Mouse (Mus musculus) liver, embryonic 13.5 days (tissue): ENCODE measurements at regions not wholly inside any gene's neighbourhood (a gene's known extent, or its start where the extent isn't known, plus 50 kb on each side); places are given as distances from the start of the nearest gene placed in this dataset.

Experiments
- ATAC-seq: fragments of 200-750 bp; cut with Nextera tagmentation; 2 replicates; pipeline ENCODE4 v1.8.0; 2017; ENCODE audit warnings: low read depth, mild to moderate bottlenecking, moderate number of reproducible peaks, moderate library complexity
- DNase-seq: peaks from one replicate; pipeline ENCODE4 v3.0.0; 2022
- H3K27ac ChIP-seq: fragments of 300-500 bp; sonication (generic); 2 replicates; pipeline ENCODE4 v1.5.1; 2015; ENCODE audit warnings: moderate library complexity, mild to moderate bottlenecking, inconsistent platforms
- H3K27me3 ChIP-seq: fragments of 300-500 bp; sonication (generic); 2 replicates; pipeline ENCODE4 v1.6.1; 2015; ENCODE audit warnings: mild to moderate bottlenecking, inconsistent platforms
- H3K36me3 ChIP-seq: fragments of 300-500 bp; sonication (generic); 2 replicates; pipeline ENCODE4 v1.6.1; 2015; ENCODE audit warnings: mild to moderate bottlenecking, inconsistent platforms
- H3K4me1 ChIP-seq: fragments of 300-500 bp; sonication (generic); replicated peaks from 2 replicates; pipeline ENCODE4 v1.6.1; 2015; ENCODE audit warnings: inconsistent platforms
- H3K4me2 ChIP-seq: fragments of 300-500 bp; sonication (generic); 2 replicates; pipeline ENCODE4 v1.6.1; 2015; ENCODE audit warnings: inconsistent platforms, mild to moderate bottlenecking, moderate library complexity
- H3K4me3 ChIP-seq: fragments of 300-500 bp; sonication (generic); replicated peaks from 2 replicates; pipeline ENCODE4 v1.5.1; 2015; ENCODE audit warnings: mild to moderate bottlenecking, inconsistent platforms
- H3K9ac ChIP-seq: fragments of 300-500 bp; sonication (generic); 2 replicates; pipeline ENCODE4 v1.6.1; 2015; ENCODE audit warnings: mild to moderate bottlenecking, inconsistent platforms
- H3K9me3 ChIP-seq: fragments of 300-500 bp; sonication (generic); replicated peaks from 2 replicates; pipeline ENCODE4 v1.6.1; 2016; ENCODE audit warnings: inconsistent platforms
- WGBS: fragments of 180-500 bp; shearing (Covaris S2); methylation state at CpG from one replicate; pipeline ENCODE4 v1.1.7; 2015; ENCODE audit not compliant: insufficient replicate concordance; 5-methylcytosine and 5-hydroxymethylcytosine counted together

DNA sequence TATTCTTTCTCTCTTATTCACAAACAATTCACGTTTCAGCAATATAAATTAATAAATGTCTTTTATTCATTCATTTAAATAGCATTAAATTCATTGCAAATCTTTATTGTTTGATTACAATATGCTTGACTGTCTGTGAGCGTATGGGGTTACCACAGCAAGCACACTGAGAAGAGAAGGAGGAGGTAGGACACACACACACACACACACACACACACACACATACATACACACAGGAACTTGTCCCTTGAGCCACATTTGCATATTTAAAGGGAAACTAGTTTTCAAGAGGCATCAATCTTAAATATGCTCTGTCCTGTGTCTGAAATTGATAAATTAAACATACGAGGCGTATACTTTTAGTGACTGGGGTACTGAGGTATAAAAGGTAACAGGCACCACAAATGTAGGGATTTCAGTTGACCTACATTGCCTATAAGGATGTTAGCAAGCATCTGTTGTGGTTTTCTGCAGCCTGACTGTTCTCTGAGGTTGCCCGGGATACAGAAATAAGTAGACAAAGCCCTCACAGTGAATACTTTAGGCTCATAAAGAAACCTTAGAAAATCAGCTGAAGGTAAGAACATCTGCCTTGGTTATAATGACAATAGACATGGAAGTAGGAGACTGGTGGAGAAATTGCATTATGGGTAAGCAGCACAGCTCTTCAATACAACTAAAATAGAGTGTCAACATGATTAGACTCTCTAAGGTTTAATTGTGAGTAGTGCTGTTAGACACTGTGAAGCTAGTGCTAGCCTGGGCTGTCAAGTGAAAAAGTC is 217.1 kb upstream of the Tacr3 start:
- 55% methylated on average over 5 of the region's 5 CpGs for WGBS
- Histone ChIP-seq H3K4me3 (no peak overlapping the region), H3K4me2 (no peak overlapping the region)

DNA sequence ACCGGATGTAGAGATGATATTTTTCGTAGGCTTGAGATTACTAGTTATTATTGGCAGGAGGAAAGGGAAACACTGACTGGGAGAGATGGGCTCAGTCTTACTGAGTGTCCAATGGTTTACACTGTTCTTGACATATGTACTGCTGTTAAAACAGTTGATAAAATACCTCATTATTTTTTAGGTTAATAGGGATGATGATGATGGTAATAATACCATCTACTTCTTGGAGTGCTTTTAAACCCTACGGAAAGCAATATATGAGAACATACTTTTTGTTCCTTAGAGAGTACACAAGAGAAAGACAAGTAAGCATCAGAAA is 216.6 kb upstream of the Tacr3 start:
- H3K9me3 ChIP-seq: no peaks in the 10 kb centered on the region
- WGBS: 75% methylated on average over 3 of the region's 3 CpGs
- DNase-seq (no peak), ATAC-seq (no peak)
- H3K27ac ChIP-seq: no peak overlapping the region
- H3K4me1 ChIP-seq: no peaks in the 10 kb centered on the region
- H3K9ac ChIP-seq: no peak overlapping the region
- H3K4me3 ChIP-seq: no peak overlapping the region
- H3K4me2 ChIP-seq: no peak overlapping the region
- H3K36me3 ChIP-seq: no peaks in the 10 kb centered on the region
- no peaks in the 10 kb centered on the region for H3K27me3 ChIP-seq

More for the DNA sequence above, 217.1 kb upstream of the Tacr3 start:
- DNase-seq (no peak), ATAC-seq (no peak)
- no peaks in the 10 kb centered on the region for H3K4me1 ChIP-seq
- H3K27ac ChIP-seq: no peak overlapping the region
- H3K9me3 ChIP-seq: no peaks in the 10 kb centered on the region
- no peaks in the 10 kb centered on the region for H3K27me3 ChIP-seq
- no peak overlapping the region for H3K9ac ChIP-seq
- no peaks in the 10 kb centered on the region for H3K36me3 ChIP-seq

DNA sequence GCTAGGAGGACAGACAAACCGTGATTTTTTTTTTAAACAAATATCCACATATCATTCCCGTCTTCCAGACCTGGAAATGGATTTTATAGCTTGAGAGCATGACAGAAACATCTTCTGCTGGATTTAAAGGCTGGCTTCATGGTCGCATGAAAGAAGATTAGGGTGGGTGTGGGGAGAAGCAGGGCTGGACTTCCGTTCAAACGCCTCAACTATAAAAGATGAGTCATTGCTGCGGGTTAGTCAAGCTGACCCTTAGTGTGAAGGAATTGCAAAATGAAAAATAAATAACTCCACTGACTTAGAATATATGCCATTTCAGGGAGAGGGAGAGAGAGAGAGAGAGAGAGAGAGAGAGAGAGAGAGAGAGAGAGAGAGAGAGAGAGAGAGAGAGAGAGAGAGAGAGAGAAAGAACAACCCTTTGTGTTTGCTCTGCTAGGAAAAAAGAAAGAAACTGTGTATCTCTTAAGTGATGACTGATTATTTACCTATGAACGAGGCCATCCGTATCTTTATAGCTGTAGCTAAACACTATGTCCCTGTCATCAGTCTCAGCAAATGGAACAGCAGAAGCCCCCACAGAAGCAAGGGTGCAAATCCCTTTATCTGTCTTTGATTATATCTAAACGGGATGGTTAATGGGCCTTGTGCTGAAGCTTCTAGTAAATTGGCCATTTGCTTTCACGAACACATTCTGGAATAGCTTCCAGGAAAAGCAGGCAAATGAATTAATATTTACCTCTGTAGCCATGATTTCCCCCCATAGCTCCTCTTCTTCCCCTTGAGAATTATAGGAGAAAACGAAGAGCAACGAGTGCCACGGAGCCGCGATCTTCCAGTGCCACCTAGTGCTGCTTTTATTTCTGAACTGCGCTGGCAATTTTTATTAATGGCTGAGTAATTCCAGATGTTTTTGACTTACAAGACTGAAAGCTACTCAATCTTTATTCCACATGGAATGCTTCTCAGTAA is 199.4 kb upstream of the Tacr3 start:
- Histone ChIP-seq H3K27me3 (no peaks in the 10 kb centered on the region), H3K4me1 (no peaks in the 10 kb centered on the region), H3K9me3 (no peaks in the 10 kb centered on the region), H3K4me3 (no peak overlapping the region), H3K36me3 (no peaks in the 10 kb centered on the region), H3K9ac (no peak overlapping the region), H3K27ac (no peak overlapping the region), H3K4me2 (no peak overlapping the region)
- 32% methylated on average over 16 of the region's 16 CpGs for whole genome bisulfite sequencing
- ATAC-seq (no peak), DNase-seq (no peak)

DNA sequence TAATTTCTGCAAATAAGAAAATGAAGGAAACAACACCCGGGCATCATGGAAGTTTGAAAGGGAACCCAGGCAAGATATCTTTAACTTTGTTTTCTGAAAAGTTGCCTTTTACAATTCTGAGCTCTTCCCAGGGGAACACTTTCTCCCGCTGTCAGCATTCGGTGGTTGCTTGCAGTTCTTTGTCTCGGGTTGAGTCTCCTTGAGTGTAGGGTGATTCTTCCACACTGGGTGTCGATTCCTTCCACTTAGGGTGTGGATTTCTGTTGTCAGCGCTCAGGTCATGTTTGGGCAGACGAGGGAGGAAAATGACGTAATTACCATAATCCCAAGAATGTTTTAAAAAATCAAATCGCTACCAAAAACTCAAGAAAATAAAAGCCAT is 198.7 kb upstream of the Tacr3 start:
- no peak overlapping the region for H3K9ac ChIP-seq
- H3K4me1 ChIP-seq: no peaks in the 10 kb centered on the region
- WGBS: 52% methylated on average over 9 of the region's 9 CpGs
- no peak overlapping the region for H3K4me2 ChIP-seq
- H3K9me3 ChIP-seq: no peaks in the 10 kb centered on the region
- H3K36me3 ChIP-seq: no peaks in the 10 kb centered on the region
- H3K27ac ChIP-seq: no peak overlapping the region
- ATAC-seq (no peak), DNase-seq (no peak)
- no peaks in the 10 kb centered on the region for H3K27me3 ChIP-seq
- H3K4me3 ChIP-seq: no peak overlapping the region

DNA sequence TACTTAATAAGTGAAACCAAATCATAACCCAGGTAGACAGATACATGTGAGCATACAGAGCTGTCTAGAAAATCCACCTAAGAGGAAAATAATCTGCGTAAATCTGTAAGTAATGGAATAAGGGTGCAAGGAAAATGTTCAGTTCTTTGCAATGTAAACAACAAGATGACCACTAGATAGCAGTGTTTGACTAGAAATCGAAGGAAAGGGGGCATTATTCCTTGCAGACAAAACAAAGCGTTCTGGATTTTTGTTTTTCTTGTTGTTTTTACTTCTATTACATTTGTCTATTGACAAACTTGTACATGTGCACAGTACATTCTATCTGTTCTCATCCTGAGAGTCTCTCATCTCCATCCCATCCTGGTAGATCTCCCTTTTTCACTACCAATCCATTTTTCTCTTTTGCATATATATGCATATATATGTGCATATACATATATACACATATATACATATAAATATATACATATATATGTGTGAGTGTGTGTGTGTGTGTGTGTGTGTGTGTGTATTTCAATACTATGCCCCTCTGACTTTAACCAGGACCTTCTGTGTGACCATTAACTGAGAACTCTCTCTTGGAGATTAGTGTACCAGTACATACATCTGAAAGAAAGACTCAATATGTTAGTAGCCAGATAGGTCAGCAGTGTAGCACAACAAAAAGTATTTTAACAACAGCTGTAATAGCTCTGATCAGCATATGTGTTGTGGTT is 179.9 kb upstream of the Tacr3 start:
- ATAC-seq (no peak), DNase-seq (no peak)
- 53% methylated on average over 3 of the region's 3 CpGs for WGBS

DNA sequence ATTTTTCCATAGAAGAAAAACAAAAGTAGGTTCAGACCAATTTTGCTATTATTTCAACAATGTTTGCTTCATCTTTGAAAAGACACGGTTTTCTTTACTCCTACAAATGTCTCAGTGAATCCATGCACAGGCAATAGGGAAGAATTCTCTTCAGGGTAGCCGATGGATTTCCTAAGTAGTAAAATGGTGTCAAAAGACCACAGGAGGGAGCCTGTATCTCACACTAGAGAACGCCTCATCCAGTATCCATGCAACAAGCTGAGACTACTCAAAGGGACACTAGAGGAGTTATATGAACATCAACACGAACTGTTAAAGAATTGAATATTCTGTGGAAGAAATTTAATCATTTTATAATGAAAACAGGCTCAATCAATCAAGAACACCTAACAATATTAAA is 174.8 kb upstream of the Tacr3 start:
- DNase-seq (no peak), ATAC-seq (no peak)

More for the DNA sequence above, 179.9 kb upstream of the Tacr3 start:
- no peaks in the 10 kb centered on the region for H3K27me3 ChIP-seq
- H3K4me1 ChIP-seq: no peaks in the 10 kb centered on the region
- no peak overlapping the region for H3K27ac ChIP-seq
- H3K36me3 ChIP-seq: no peaks in the 10 kb centered on the region
- no peak overlapping the region for H3K4me2 ChIP-seq
- H3K9me3 ChIP-seq: no peaks in the 10 kb centered on the region
- no peak overlapping the region for H3K9ac ChIP-seq
- H3K4me3 ChIP-seq: no peak overlapping the region

DNA sequence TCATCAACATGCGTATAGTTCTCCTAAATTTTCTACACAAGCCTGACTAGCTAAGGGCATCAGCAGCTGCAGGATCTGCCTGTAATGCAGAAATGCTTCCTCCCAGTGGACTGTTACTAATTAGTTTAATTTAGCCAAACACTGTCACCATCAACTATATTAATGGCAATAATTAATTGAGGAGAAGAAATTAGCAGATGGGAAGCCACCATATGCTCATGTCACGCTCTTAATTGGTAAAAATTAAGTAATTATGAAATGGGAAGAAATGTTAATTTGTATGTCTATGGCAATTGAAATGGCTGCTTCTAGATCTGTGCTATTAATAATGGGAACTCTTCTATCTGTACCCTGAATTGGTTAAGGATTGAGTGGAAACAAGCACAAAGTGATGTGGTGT is 133.9 kb upstream of the Tacr3 start:
- Histone ChIP-seq H3K27me3 (no peaks in the 10 kb centered on the region), H3K27ac (no peak overlapping the region), H3K4me2 (no peak overlapping the region), H3K9me3 (no peaks in the 10 kb centered on the region), H3K4me3 (no peak overlapping the region), H3K4me1 (no peaks in the 10 kb centered on the region), H3K9ac (no peak overlapping the region), H3K36me3 (no peaks in the 10 kb centered on the region)
- ATAC-seq (no peak), DNase-seq (no peak)
- 67% methylated on average over 2 of the region's 2 CpGs for WGBS

More for the DNA sequence above, 174.8 kb upstream of the Tacr3 start:
- no peak overlapping the region for H3K4me2 ChIP-seq
- no peaks in the 10 kb centered on the region for H3K9me3 ChIP-seq
- WGBS: 31% methylated on average over 4 of the region's 4 CpGs
- H3K27me3 ChIP-seq: no peaks in the 10 kb centered on the region
- H3K36me3 ChIP-seq: no peaks in the 10 kb centered on the region
- no peaks in the 10 kb centered on the region for H3K4me1 ChIP-seq
- H3K9ac ChIP-seq: no peak overlapping the region
- no peak overlapping the region for H3K27ac ChIP-seq
- H3K4me3 ChIP-seq: no peak overlapping the region

DNA sequence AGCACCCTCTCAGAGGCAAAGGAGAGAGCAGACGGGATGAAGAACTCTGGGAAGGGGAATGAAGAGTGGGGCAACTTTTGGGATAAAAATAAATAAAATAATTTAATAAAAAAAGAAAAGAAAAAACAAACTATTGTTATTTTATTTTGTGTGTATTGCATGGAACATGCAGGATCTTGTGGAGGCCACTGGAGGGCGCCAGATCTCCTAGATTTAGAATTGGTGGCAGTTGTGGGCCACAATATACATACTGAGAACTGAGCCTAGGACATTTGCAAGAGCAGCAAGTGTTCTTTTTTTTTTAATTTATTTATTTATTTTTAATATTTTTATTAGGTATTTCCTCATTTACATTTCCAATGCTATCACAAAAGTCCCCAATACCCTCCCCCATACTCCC is 110.2 kb upstream of the Tacr3 start:
- Histone ChIP-seq H3K4me1 (no peaks in the 10 kb centered on the region), H3K4me3 (no peak overlapping the region), H3K36me3 (no peaks in the 10 kb centered on the region), H3K4me2 (no peak overlapping the region), H3K9me3 (no peaks in the 10 kb centered on the region), H3K27ac (no peak overlapping the region), H3K27me3 (no peaks in the 10 kb centered on the region), H3K9ac (no peak overlapping the region)
- 16% methylated on average over 2 of the region's 2 CpGs for WGBS
- ATAC-seq (no peak), DNase-seq (no peak)

DNA sequence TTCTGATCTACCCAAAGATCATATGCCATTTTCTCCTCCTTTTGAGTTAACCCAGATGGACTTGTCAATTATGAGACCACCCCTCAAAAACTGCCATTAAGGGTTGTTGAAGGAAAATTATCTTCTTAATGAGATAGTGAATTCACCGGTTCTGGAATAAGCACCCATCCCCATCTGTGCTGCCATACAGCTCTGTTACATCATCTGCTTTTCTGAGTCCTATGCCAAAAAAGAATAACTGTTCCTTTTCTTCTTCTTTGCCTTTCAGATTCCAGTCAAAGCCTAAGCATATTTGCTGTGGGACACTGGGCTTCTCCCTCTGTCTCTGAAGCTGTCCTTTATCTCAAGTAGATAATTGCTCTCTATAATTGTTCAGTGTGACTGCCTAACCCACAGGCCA is 93.1 kb upstream of the Tacr3 start:
- H3K4me1 ChIP-seq: no peaks in the 10 kb centered on the region
- 69% methylated on average over 1 of the region's 1 CpGs for WGBS

DNA sequence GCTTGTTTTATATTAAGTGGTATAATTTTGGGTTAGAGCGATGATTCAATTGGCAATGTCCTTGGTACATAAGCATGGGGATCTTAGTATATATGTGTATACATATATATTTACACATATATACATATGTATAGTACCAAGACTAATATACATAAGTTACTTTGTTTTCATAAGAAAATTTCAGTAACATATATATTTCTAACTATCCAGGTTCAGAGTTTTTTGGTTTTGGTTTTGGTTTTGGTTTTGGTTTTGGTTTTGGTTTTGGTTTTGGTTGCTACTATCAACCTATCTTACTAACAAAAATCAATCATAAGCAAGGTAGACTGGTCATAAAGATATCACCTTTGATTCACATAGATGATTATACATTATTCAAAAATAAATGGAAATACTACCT is 67.7 kb upstream of the Tacr3 start:
- no peaks in the 10 kb centered on the region for H3K36me3 ChIP-seq
- 73% methylated on average over 1 of the region's 1 CpGs for WGBS
- H3K4me1 ChIP-seq: no peaks in the 10 kb centered on the region
- H3K4me3 ChIP-seq: no peak overlapping the region
- H3K4me2 ChIP-seq: no peak overlapping the region
- DNase-seq (no peak), ATAC-seq (no peak)
- no peaks in the 10 kb centered on the region for H3K27me3 ChIP-seq
- no peak overlapping the region for H3K9ac ChIP-seq
- no peak overlapping the region for H3K27ac ChIP-seq
- 0 out of 2 replicates have a peak, but pooled peaks cover 5% of the 10 kb centered on the region for H3K9me3 ChIP-seq

More for the DNA sequence above, 93.1 kb upstream of the Tacr3 start:
- H3K4me3 ChIP-seq: no peak overlapping the region
- H3K9ac ChIP-seq: no peak overlapping the region
- no peak overlapping the region for H3K4me2 ChIP-seq
- no peaks in the 10 kb centered on the region for H3K36me3 ChIP-seq
- H3K9me3 ChIP-seq: no peaks in the 10 kb centered on the region
- ATAC-seq (no peak), DNase-seq (no peak)
- H3K27me3 ChIP-seq: no peaks in the 10 kb centered on the region
- no peak overlapping the region for H3K27ac ChIP-seq

DNA sequence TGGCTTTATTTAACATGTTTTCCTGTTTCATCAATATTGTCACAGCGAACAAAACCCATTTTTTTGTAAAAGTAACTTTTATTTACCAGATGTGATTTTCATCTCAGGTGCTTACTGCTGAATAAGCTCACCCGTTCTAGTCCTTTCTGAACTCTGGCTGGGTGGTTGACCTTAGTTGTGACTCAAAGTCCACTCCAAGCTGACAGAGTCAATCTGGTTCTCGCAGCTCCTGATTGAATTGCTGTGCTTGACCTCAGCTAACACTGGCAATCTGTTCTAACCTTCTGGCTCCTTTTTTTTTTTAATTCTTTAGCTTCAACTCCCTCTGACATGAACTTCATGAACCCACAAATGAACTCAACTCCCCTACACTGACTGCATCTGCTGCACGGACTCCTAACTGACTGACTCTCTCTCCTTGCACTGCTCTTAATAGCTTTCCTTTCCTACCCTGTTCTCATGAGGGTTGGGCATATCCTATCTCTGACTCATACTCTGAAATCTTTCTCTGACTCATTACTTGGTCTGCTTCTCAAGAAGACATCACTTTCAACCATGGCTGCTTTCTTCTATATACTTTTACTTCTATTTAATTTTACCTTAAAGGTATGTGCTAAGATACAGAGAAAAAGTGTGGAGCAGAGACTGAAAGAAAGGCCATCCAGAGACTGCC is 65.4 kb upstream of the Tacr3 start:
- Histone ChIP-seq H3K4me1 (no peaks in the 10 kb centered on the region), H3K27me3 (no peaks in the 10 kb centered on the region), H3K4me3 (no peak overlapping the region), H3K36me3 (no peaks in the 10 kb centered on the region), H3K4me2 (no peak overlapping the region), H3K27ac (no peak overlapping the region), H3K9ac (no peak overlapping the region), H3K9me3 (0 out of 2 replicates have a peak, but pooled peaks cover 5% of the 10 kb centered on the region)
- ATAC-seq (no peak), DNase-seq (no peak)
- 54% methylated on average over 4 of the region's 4 CpGs for WGBS
